Mouse (Mus musculus) myocyte (in vitro differentiated cells): ENCODE measurements around the gene Rap2b.

ENCODE experiments used
- E2F4 ChIP-seq: IDR thresholded peaks from one replicate; pipeline ENCODE4 v1.6.1; 2011; ENCODE audit warnings: mild to moderate bottlenecking, control low read depth, moderate library complexity; ENCODE audit not compliant: insufficient read depth
- MAX ChIP-seq: IDR thresholded peaks from one replicate; pipeline ENCODE4 v1.6.1; 2011; ENCODE audit warnings: low read depth, mild to moderate bottlenecking, control low read depth
- POLR2A ChIP-seq: IDR thresholded peaks from one replicate; pipeline ENCODE4 v1.6.1; 2011; ENCODE audit warnings: low read depth, mild to moderate bottlenecking, control low read depth, moderate library complexity; ENCODE audit not compliant: insufficient read length
- POLR2AphosphoS2 ChIP-seq: IDR thresholded peaks from one replicate; pipeline ENCODE4 v1.6.1; 2011; ENCODE audit warnings: low read depth, control low read depth; ENCODE audit not compliant: insufficient read length
- TCF12 ChIP-seq: IDR thresholded peaks from one replicate; pipeline ENCODE4 v1.6.1; 2011; ENCODE audit warnings: mild to moderate bottlenecking, control low read depth; ENCODE audit not compliant: poor library complexity, insufficient read depth, severe bottlenecking
- USF1 ChIP-seq: IDR thresholded peaks from one replicate; pipeline ENCODE4 v1.6.1; 2011; ENCODE audit warnings: low read depth, mild to moderate bottlenecking, control low read depth, moderate library complexity

DNA sequence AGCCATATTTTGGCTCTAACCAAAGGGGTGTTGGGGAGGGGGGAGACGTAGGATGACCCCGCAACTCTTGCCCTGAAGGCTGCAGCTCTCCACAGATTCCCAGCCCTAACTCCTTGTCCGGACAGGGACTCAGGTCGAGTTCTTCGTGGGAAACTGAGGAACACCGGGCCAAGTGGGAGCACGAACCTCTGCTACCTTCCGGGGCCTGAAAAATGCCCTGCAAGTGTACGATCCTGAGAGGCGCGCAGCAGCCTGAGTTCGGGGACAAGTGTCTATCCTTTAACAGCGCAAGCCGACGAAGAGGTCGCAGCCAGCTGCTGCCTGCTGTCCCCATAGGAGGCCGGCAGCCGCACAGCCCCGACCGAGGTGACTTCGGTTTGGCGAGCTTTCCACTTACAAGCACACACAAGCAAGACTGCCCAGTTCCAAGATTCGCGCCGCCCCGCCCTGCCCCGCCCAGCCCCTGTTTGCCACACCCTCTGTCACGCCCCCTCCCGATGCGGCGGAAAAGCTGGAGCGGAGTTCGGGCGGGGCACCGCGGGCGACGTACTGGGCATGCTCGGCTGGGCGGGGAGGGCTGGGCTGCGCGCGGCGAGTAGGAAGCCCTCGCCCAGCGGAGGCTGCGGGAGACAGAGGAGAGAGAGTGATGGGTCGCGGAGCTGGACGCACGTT is 2.7 kb downstream of the Rap2b start:
- TF ChIP-seq POLR2A: peak; percentile 99
- TF ChIP-seq MAX: no peak
- no peak for TF ChIP-seq TCF12
- peak; percentile 85 for TF ChIP-seq E2F4
- no peak for TF ChIP-seq USF1
- peak; percentile 98 for TF ChIP-seq POLR2AphosphoS2
